Mouse (Mus musculus): ENCODE measurements around the gene Sdhc.

The Sdhc gene

DNA sequence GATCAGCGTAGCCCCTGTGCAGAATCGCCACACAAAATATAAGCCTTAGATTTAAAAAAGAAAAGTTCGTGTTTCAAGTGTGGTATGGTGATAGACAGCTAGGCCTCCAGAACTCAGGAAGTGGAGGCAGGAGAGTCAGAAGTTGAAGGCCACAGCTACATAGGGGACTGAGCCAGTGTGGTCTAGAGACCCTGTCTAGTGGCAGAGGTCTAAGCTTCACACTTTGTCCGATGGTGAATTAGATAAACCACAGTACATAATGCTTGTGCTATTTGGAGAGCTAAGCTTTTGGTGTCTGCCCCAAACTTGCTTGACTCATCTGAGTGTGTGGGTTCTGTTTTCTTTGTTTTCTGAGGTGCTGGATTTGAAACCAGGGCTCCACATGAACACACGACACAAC, 31.4 kb downstream of the Sdhc start:
- in situ Hi-C loops (cut with MboI; ENCODE audit: unreplicated experiment in 2 of 2) = loop anchor here (5.0 to 25.0 kb wide), 5 partner anchors 103 to 376 kb away; partner anchors contain the start of genes Tomm40l (in 2 of the 2), Adamts4 (in 1 of the 2) and Ndufs2 (in 1 of the 2)

DNA sequence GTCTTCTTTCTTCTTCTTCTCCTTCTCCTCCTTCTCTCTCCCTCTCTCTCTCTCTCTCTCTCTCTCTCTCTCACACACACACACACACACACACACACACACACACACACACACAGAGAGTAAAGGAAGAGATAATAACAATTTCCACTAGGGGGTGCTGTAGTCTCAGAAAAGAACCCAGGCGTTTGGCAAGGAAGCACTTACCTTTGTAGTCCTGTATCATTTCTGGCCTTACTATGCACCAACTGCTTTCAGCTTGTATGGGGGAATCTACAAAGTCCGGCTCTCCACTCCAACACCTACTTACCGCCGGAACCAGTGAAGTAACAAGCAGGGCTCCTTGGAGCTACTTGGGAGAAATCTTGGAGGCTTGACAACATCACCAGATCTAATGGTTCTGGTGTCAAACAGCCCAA, 32.1 kb downstream of the Sdhc start:
- in situ Hi-C loops (cut with MboI; ENCODE audit: unreplicated experiment in 2 of 2) = loop anchor here (5.0 to 25.0 kb wide), 5 partner anchors 104 to 377 kb away; partner anchors contain the start of genes Tomm40l (in 2 of the 2), Adamts4 (in 1 of the 2) and Ndufs2 (in 1 of the 2)

DNA sequence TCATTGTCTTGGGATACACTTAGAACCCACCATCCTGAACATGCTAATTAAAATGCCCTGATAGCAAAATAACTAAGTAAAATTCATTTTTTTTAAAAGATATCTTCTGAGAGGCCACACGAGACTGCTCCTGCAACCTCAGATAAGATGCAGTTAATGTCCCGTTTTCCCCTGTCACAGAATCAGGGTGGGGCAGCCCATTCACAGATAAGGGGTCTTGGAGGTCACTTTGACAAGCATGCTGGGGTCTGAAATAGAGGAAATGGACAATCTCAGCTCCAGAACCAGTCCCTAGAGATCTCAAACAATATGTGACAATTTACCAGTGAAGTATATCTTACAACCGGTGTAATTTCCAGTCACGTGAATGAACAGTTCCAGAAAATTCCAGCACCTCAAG, 34.1 kb downstream of the Sdhc start:
- in situ Hi-C loops (cut with MboI; ENCODE audit: unreplicated experiment in 2 of 2) = loop anchor here (5.0 to 25.0 kb wide), 5 partner anchors 106 to 379 kb away; partner anchors contain the start of genes Tomm40l (in 2 of the 2), Adamts4 (in 1 of the 2) and Ndufs2 (in 1 of the 2)

DNA sequence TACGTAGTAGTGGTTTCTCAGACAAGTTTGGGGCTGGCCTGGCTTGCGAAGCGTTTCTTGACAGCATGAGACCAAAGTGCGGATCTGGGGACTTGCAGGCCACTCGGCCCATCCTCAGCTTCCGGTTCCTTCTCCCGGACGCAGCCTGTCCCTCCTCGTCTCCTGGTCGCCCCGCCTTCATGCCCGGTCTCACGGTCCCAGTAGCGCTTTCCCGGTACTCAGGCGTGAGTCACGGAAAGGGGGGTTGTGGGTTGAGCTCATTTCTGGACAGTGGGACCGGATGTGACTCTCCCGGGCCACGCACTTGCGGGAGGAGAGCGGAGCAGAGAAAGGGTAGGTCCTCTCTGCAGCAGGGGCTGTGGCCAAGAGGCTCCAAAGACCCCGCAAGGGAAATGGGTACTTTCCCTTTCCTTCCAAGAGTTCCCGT, 36.5 kb downstream of the Sdhc start, which contains the start of gene Cfap126:
TSS of gene Cfap126 (plus strand) at position 46 of the 427 bp plus-strand sequence.
- in situ Hi-C loops (cut with MboI; ENCODE audit: unreplicated experiment in 2 of 2) = loop anchor here (5.0 to 25.0 kb wide), 3 partner anchors 217 to 381 kb away; no protein-coding TSS in a partner anchor

DNA sequence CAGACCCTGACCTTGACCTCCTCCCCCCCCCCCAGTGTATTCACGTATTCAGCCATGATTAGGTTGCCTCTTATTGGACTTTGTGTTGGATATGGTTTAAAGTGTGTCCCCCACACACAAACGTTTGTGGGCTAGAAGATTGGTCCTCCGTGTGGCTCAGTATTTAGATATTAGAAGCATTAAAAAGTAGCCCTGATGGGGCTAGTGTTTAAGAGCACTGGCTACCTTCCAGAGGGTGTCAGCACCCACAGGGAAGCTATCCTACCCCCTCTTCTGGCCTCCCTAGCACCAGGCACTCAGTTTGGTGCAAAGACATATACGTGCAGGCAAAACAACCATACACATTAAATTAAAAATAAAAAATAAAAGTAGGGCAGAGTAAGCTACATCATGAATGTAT, 37.4 kb downstream of the Sdhc start:
- in situ Hi-C loops (cut with MboI; ENCODE audit: unreplicated experiment in 2 of 2) = loop anchor here (5.0 to 25.0 kb wide), 3 partner anchors 216 to 382 kb away; no protein-coding TSS in a partner anchor

DNA sequence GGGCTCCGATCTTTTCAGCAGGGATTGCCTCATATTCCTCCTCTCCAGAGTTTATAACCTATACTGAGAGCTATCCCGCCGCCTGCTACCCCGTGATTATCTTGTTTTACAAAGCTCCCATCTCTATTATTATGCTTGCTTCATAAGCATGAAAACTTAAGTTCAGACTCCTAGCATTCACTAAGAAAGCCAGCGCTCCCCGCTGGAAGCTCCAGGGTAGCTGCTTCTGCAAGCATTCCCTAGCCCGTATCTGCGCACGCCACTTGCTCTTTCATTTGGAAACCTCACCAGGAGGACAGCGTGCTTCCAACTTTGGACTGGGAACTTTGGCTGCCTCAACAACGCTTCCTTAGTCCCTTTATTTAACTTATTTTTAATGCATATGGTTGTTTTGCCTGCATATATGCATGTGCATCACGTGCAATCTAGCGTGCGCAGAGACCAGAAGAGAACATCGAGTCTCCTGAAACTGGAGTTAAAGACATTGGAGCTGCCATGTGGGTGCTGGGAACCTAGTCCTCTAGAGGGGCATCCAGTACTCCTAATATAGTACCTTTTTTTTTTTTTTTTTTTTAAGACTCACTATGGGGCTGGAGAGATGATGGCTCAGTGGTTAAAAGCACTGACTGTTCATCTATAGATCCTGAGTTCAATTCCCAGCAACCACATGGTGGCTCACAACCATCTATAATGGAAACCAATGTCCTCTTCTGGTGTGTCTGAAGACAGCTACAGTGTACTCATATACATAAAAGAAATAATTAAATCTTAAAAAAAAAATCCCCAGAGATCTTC, 38.4 kb downstream of the Sdhc start:
- in situ Hi-C loops (cut with MboI; ENCODE audit: unreplicated experiment in 2 of 2) = loop anchor here (5.0 to 25.0 kb wide), 3 partner anchors 215 to 383 kb away; no protein-coding TSS in a partner anchor

DNA sequence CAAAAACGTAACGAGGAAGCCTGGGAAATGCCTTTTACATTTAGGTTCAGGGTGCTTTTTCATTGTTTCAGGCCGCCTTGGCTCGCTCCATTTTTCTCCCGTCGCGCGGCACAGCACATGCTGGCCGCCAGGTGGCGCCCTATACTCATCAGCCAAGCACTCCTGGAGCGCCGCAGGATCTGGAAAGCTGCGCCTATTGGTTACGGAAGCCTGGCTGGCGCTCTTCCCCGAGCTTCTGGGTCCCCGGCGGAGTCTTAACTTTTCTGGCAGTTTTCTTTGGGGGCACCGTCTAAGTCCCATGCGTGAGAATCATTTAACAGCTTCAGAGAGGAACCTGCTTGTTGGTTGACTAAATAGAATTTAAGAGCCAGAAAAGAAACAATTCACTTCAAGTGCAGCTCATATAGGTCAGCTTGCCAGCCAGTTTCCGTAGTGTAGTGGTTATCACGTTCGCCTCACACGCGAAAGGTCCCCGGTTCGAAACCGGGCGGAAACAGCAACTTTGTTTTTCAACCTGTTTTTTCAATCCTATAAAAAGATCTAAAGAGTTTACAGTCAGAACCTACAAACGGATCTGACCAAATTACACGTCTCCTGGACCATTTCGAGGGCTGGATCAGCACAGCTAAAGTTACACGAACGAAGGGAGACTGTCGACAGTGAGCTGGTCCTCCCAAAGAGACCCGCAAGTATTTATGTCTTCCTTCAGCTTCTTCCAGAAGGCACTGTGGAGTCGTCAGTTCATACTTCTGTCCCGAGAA, 39.2 kb downstream of the Sdhc start:
- in situ Hi-C loops (cut with MboI; ENCODE audit: unreplicated experiment in 2 of 2) = loop anchor here (5.0 to 25.0 kb wide), 3 partner anchors 214 to 384 kb away; no protein-coding TSS in a partner anchor

DNA sequence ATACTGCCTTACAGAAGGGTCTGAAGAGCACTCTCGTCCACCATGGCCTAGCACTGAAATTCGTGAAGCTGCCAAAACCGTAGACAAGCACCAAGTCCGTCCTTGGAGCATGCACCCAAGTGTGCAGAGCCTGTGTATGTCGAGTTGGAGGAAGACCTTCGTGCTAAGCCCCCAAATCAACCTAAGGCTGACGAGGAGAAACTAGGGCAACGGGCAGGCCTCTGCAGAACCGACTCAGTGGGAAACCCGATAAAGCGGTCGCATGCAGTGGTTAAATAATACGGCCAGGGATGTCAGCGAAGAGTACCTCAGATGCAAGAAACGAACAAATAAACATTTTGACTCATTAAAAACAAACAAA, 39.8 kb downstream of the Sdhc start:
- in situ Hi-C loops (cut with MboI; ENCODE audit: unreplicated experiment in 2 of 2) = loop anchor here (5.0 to 25.0 kb wide), 3 partner anchors 213 to 384 kb away; no protein-coding TSS in a partner anchor

DNA sequence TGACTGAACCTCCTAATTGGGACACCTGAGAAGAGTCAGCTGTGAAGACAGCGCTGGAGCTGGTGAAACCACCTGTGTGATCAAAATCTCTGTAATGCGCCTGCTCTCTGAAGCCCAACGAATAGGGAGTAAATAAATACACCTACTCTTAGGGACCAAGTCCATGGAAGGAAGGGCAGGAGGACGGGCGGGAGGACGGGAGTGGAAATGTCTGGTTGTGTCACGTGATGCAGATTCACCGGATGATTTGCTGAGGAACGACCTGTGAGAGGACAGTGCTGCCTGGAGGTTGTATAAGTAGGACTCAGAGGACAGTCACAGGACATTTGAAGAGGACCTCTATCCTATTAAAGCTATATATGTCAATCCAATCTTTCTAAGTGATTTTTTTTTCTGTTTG, 40.8 kb downstream of the Sdhc start:
- in situ Hi-C loops (cut with MboI; ENCODE audit: unreplicated experiment in 2 of 2) = loop anchor here (5.0 to 25.0 kb wide), 3 partner anchors 212 to 385 kb away; no protein-coding TSS in a partner anchor

DNA sequence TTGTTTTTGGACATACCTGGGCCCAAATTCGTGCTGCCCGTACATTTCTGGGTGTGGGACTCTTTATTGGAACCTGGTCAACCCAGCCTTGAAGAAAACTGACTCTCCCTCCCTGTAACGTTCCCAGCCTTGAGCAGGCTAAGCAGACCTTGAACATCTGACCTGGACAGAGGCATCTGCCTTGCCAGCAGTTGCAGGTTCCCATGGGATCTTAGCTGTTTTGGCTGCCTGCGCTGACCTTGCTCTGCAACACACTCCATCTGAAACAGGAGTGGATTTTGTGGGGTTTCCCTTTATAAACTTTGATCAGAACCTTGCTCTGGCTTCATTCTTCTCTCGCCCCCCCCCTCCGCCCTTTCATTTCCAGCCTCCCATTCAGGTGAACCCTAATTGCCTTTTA, 45.2 kb downstream of the Sdhc start:
- in situ Hi-C loops (cut with MboI; ENCODE audit: unreplicated experiment in 2 of 2) = loop anchor here in 1 of 2 experiments (25.0 kb wide), 1 partner anchor 382 kb away; no protein-coding TSS in a partner anchor

DNA sequence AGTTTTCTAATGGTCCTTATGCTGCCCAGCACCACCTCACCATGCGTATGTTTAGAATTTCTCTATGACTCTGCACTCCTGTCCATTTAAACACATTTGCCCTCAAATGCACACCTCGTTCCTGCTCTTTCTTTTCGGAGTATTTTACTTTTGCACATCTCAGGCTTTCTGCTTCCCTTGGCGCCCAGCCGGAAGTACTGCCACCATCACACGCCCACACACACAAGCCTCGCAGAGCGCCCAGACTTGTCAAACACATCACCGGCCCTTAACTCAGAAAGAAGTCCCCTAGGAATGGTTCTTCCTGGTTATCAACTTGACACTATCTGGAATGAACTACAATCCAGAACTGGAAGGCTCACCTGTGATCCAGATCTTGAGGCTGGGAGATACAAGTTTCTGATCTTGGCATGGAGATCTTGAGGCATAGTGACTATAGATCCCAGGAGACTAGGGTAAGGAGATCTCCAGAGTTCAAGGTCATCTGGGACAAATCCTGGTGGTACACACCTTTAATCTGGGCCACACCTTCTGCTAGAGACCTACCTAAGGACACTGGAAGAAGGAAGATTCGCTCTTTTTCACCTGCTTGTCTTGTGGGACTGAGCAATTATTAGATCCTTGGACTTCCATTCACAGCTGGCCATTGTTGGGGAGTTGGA, 47.1 kb downstream of the Sdhc start:
- in situ Hi-C loops (cut with MboI; ENCODE audit: unreplicated experiment in 2 of 2) = loop anchor here (5.0 to 25.0 kb wide), 3 partner anchors 61 to 384 kb away; no protein-coding TSS in a partner anchor

DNA sequence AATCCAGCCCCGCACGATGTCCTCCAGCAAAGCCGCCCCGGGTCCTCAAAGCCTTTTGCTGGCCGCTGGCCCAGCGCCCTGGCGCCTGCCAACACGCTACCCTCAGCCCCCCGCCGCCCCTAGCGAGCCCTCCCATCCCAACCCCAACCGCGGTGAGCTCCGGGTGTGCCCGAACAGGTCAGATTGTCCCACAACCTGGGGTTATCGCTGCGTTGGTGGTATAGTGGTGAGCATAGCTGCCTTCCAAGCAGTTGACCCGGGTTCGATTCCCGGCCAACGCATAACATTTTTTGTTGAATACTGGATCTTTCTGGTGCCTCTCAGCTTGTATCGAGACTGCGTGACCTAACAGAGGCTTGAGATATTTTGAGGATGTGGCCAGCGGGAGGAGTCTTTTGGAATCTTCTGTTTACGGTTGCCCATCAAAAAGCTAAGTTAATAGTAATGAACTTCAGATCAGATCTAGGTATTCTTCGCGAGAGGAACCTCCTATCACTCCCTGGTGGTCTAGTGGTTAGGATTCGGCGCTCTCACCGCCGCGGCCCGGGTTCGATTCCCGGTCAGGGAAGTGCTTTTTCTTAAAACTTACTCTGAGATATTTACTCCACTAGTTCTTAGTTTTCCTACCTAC, 47.7 kb downstream of the Sdhc start:
- in situ Hi-C loops (cut with MboI; ENCODE audit: unreplicated experiment in 2 of 2) = loop anchor here (5.0 to 25.0 kb wide), 3 partner anchors 60 to 385 kb away; no protein-coding TSS in a partner anchor

DNA sequence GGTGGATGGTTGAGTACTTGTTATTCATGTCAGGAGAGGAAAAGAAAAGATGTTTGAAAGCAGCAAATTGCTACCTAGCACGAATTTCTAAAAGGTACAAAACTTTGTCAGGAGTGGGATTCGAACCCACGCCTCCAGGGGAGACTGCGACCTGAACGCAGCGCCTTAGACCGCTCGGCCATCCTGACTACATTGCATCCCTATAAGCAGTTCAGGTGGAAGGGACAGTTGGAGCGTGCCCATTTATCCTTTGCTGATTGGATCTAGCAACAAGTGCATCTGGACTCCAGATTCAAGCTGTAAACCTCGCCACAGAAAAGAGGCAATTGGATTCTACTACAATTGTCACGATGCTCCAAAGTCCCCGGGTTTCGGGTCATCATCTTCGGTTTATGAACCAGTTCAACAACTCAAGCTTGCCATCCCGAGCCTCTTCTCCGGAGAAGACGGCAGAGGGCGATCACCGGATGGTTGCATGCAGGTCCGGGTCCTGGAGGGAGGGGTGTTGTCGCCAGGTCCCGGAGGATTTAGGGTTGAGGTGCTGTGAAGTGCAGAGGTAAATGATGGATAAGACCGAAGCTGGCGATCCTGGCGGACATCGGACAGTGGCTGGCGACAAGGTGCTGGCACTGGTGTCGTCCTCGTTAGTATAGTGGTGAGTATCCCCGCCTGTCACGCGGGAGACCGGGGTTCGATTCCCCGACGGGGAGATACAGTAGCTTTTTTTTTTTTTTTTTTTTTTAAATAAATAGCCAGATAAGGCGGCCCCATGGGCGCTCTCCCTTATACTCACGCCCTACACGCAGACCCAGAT, 48.5 kb downstream of the Sdhc start:
- in situ Hi-C loops (cut with MboI; ENCODE audit: unreplicated experiment in 2 of 2) = loop anchor here (5.0 to 25.0 kb wide), 3 partner anchors 60 to 385 kb away; no protein-coding TSS in a partner anchor

DNA sequence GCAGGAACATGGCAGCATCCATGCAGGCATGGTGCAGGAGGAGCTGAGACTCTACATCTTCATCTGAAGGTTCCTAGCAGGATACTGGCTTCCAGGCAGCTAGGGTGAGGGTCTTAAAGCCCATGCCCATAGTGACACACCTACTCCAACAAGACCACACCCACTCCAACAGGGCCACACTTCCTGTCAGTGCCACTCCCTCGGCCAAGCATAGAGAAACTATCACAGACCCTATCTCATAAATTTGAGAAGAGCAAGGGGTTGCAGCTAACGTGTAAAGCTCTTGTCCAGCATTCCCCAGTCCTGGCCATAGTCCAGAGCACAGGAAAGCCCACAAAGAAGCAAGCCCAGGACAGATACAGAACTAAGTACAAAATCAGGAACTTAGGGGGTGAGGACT, 49.4 kb downstream of the Sdhc start:
- in situ Hi-C loops (cut with MboI; ENCODE audit: unreplicated experiment in 2 of 2) = loop anchor here (5.0 to 25.0 kb wide), 3 partner anchors 59 to 386 kb away; no protein-coding TSS in a partner anchor

DNA sequence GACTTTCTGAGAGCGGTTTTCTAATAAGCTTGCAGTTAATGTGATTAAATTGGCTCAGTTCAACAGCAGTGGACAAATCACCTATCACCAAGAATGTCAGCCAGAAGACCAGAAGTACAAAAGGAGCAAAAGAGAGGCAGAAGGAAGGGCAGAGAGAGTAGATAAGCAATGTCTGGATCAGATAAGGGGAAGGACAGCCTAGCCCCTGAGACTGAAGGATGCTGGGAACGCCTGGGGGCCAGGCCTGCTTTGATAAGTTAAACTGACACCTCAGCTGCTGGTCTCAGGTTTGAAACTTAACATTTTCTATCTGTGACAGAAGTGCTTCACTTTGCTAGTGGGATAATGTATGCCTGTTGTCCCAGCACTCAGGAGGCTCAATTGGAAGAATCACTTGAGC, 52.8 kb downstream of the Sdhc start:
- in situ Hi-C loops (cut with MboI; ENCODE audit: unreplicated experiment in 2 of 2) = no loop called here

DNA sequence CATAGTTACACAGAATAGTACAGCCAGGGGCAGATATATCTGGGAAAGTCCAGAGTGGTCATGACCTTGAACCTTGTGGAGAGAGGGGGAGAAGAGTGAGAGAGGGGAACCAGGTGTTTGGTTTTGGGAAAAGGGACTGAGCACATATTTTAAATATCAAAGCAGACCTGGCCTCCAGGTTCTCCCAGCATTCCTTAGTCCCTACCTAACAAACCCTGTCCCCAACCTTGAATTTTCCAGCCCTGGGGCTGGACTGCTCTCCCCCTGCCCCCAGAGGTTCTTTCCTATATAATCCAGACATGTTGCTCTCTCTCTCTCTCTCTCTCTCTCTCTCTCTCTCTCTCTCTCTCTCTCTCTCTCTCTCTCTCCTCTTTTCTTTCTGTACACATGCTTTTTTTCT, 53.3 kb downstream of the Sdhc start:
- in situ Hi-C loops (cut with MboI; ENCODE audit: unreplicated experiment in 2 of 2) = no loop called here

DNA sequence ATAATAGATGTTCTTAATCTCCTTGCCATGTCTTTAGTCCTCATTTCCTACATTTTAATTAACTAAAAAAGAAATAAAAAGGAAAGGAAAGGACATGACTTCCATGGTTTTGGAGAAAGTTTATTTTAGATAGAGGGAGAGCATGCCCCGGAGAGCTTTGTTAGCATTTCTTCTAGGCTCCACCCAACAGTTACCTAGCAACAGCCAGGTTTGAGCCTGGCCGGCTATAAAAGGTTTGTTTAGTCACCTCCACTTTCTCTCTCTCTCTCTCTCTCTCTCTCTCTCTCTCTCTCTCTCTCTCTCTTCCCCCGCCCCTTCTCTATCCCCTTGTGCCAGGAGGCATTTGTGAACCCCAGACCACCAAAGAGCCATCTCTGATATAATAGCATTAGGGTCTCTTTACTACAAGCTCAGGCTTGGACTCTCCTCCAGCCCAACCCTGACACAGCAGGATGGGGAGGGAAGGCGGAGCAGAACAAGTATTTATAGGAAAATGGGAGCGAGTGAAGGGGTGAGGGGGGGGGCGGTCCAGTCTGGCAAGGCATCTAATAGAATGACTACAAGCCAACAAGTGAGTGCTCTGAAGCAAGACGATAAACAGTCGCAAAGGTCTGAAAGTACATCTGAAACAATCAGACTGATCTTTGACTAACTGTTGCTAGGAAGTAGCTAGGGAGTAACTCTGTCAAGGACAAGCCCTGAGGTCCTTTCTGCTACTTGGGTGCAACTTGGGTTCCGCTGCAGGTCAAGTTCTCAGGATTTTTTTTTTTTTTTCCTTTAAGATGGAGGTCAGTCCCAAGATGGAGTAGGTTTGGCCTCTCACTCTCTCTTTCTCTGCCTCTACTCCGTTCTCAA, 54.1 kb downstream of the Sdhc start:
- in situ Hi-C loops (cut with MboI; ENCODE audit: unreplicated experiment in 2 of 2) = no loop called here

DNA sequence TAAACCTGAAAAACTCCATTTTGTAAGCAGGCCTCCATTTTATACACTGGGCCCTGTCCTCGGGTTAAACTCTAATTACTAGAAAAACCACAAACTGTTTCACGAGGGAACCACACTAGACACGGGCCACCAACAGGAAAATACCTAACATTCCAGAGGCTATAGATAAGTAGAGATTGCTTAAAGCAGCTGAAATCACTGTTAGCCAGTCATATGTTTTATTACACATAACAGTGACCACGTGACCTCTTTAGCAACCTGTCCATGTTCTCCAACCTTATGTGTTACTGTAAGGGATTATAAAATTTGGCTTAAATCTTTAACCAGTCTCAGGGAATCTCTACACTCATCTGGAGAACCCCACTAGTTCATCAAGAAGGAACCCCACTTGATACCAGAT, 56.0 kb downstream of the Sdhc start:
- in situ Hi-C loops (cut with MboI; ENCODE audit: unreplicated experiment in 2 of 2) = no loop called here
